In the genomic region with DNA sequence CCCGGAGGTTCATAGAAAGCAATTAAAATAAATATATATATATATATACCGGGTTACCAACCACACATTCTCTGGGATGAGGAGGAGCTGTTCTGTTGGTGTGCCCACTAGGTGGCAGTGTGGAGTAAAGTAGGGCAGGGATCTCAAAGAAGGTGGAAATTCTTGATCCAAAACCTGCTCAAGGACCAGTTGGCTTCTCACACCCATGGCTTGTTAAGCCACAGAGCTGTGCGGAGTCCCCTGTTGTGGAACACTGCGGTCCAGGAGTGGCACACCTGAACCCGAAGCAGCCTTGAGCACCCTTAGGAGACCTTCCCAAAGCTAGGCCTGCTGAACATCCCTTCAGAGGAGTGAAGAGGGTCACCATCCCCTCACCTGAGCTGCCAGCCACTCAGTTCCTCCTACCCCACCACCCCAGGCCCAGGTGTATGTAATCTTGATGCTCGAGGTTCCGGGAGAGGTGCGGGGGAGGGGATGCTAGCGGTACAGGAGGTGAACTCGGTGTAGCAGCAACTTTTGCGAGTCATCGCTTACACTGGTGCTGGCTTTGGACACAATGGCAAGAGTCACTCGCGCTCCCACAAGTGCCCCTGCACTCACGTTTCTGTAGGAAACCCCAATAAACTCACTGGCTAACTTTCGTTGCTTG, we compare ENCODE assay signal across 9 mouse cellular contexts. TPM values are rescaled to one million over a fixed set of nuclear protein-coding genes. Genes with fewer than 3 reads are reported as not detected.
DNase-seq lines count a peak whose midpoint lies in the region; ATAC-seq and TF ChIP-seq lines count a peak whose summit lies in the region.
"Had no signal": no experiment of that assay in that cellular context is flagged by ENCODE, and none has a peak within 500 bp of the region (broad histone marks: within the 10 kb centered on the region; RNA-seq: fewer than 3 reads in every experiment).

No protein-coding gene starts in this region.

- no peak overlapping the region for H3K4me3 ChIP-seq in MEL (ENCODE audit: control insufficient read depth in 1 of 2, insufficient read depth in 1 of 2, low read depth in 2 of 2, low read length in 2 of 2)
- H3K4me3 ChIP-seq in embryonic facial prominence, embryonic 11.5 days (ENCODE audit: low read depth, low read length), result no peak overlapping the region
- H3K4me3 ChIP-seq: lung, embryonic 15.5 days had no signal

- H3K27ac ChIP-seq in MEL (ENCODE audit: control insufficient read depth, low read depth, low read length), result no peak overlapping the region
- no peak overlapping the region for H3K27ac ChIP-seq in embryonic facial prominence, embryonic 11.5 days (replicated peaks; ENCODE audit: low read depth, low read length)
- H3K27ac ChIP-seq: lung, embryonic 15.5 days had no signal

- no peaks in the 10 kb centered on the region for H3K36me3 ChIP-seq in MEL (ENCODE audit: control insufficient read depth in 1 of 2, insufficient read depth in 2 of 2, low read length in 2 of 2)
- no peaks in the 10 kb centered on the region for H3K36me3 ChIP-seq in embryonic facial prominence, embryonic 11.5 days (replicated peaks; ENCODE audit: control insufficient read depth, insufficient read depth, low read depth, low read length)
- H3K36me3 ChIP-seq: lung, embryonic 15.5 days had no signal

- peaks cover 0 to 6% of the 10 kb centered on the region in 2 experiments; a peak in 1 of 4 replicates for H3K4me1 ChIP-seq in MEL (ENCODE audit: control insufficient read depth in 1 of 2, insufficient read depth in 2 of 2, low read length in 2 of 2)
- H3K4me1 ChIP-seq in embryonic facial prominence, embryonic 11.5 days (ENCODE audit: control insufficient read depth, insufficient read depth, low read length), result no peaks in the 10 kb centered on the region
- H3K4me1 ChIP-seq: lung, embryonic 15.5 days had no signal

- ATAC-seq in embryonic facial prominence, embryonic 11.5 days (replicated peaks; ENCODE audit: insufficient number of reproducible peaks, low FRiP score, low TSS enrichment, low read depth), result 0 out of 2 replicates have a peak, but pooled peaks have one; percentile 39
- ATAC-seq in megakaryocyte progenitor cell, adult 5-6 weeks (replicated peaks; ENCODE audit: poor library complexity), result peak; percentile 80
- ATAC-seq in activated CD4-positive, CD25-positive, alpha-beta regulatory T cell, adult 4 months, result no peak

- H3K9ac ChIP-seq in MEL (ENCODE audit: control insufficient read depth, low read depth, low read length, poor library complexity, severe bottlenecking), result no peak overlapping the region
- H3K9ac ChIP-seq in embryonic facial prominence, embryonic 11.5 days (replicated peaks; ENCODE audit: low read length), result no peak overlapping the region
- H3K9ac ChIP-seq: lung, embryonic 15.5 days had no signal

- peaks cover 0 to 7% of the 10 kb centered on the region in 2 experiments; a peak in 2 of 4 replicates for H3K27me3 ChIP-seq in MEL (ENCODE audit: control insufficient read depth in 1 of 2, insufficient read depth in 2 of 2, low read length in 2 of 2)
- H3K27me3 ChIP-seq in embryonic facial prominence, embryonic 11.5 days (ENCODE audit: control insufficient read depth, insufficient read depth, low read length), result no peaks in the 10 kb centered on the region
- H3K27me3 ChIP-seq: lung, embryonic 15.5 days had no signal

- peak; percentile 68 for DNase-seq in MEL (ENCODE audit: low read depth, low spot score)
- peak; percentile 87 for DNase-seq in adrenal gland, postnatal 14 days
- DNase-seq in embryonic facial prominence, embryonic 11.5 days (ENCODE audit: low spot score), result peak; percentile 81
- DNase-seq in heart, postnatal 4 days, result peak; percentile 86
- peak; percentile 76 to 90 for DNase-seq in left cerebral cortex, adult 18-20 months (ENCODE audit: low spot score in 2 of 2)
- DNase-seq in spleen, adult 12 weeks (ENCODE audit: low spot score), result peak; percentile 46

- no peak overlapping the region for H3K4me2 ChIP-seq in embryonic facial prominence, embryonic 11.5 days (ENCODE audit: low read depth, low read length)
- H3K4me2 ChIP-seq: lung, embryonic 15.5 days had no signal

- TF ChIP-seq EP300 in MEL (IDR thresholded peaks at IDR 0.05; ENCODE audit: low read depth in 1 of 2, low read length in 2 of 2), result no peak

- TF ChIP-seq POLR2A in MEL (IDR thresholded peaks at IDR 0.05; ENCODE audit: control insufficient read depth in 1 of 2, insufficient read depth in 1 of 2, low read depth in 1 of 2, low read length in 2 of 2, poor library complexity in 1 of 2), result no peak

- TF ChIP-seq RAD21 in MEL (IDR thresholded peaks at IDR 0.05; ENCODE audit: low read depth, low read length), result peak; percentile 49

- no peaks in the 10 kb centered on the region for H3K79me2 ChIP-seq in MEL (ENCODE audit: control insufficient read depth, insufficient read depth, low read length, poor library complexity)

- WGBS in embryonic facial prominence, embryonic 11.5 days, result 57% methylated on average over 16 of the region's 16 CpGs

- peak; percentile 72 to 81 (median 72) for TF ChIP-seq CTCF in MEL (IDR thresholded peaks at IDR 0.05 in 2 of 3, conservative IDR thresholded peaks at IDR 0.05 in 1 of 3; ENCODE audit: control insufficient read depth in 1 of 3, insufficient read depth in 1 of 3, low read depth in 2 of 3, low read length in 3 of 3, poor library complexity in 1 of 3, severe bottlenecking in 1 of 3)

- no peaks in the 10 kb centered on the region for H3K9me3 ChIP-seq in MEL (replicated peaks; ENCODE audit: insufficient read depth, low read length)
- no peaks in the 10 kb centered on the region for H3K9me3 ChIP-seq in embryonic facial prominence, embryonic 11.5 days (replicated peaks; ENCODE audit: control insufficient read depth, low read length)
- H3K9me3 ChIP-seq: lung, embryonic 15.5 days had no signal

TF ChIP-seq in MEL, 35 proteins besides CTCF, POLR2A, EP300 and RAD21:
- no peak for TF ChIP-seq ZNF384 (IDR thresholded peaks at IDR 0.05; ENCODE audit: low read depth, low read length)
- peak; percentile 78 for TF ChIP-seq SMC3 (IDR thresholded peaks at IDR 0.05; ENCODE audit: low read depth, low read length)
- TF ChIP-seq SIN3A (IDR thresholded peaks at IDR 0.05; ENCODE audit: low read length), result no peak
- TF ChIP-seq MAFK (IDR thresholded peaks at IDR 0.05; ENCODE audit: borderline replicate concordance, low read depth, low read length), result no peak
- TF ChIP-seq E2F4 (IDR thresholded peaks at IDR 0.05; ENCODE audit: borderline replicate concordance, low read depth, low read length), result no peak
- TF ChIP-seq ZC3H11A (IDR thresholded peaks at IDR 0.05; ENCODE audit: low read depth, low read length), result 0 out of 2 replicates have a peak, but pooled peaks have one; percentile 39
TF ChIP-seq in MEL: peak in this region for 2.

RNA-seq across cellular contexts. Expression of a gene that starts 51.1 kb away (rescaled TPM):
- not detected in 2 replicates for total RNA-seq in MEL (2012; rRNA removed)
- polyA plus RNA-seq in MEL (2012; ENCODE audit: insufficient read depth in 1 of 2, insufficient read length in 2 of 2, low read depth in 1 of 2, low replicate concordance in 2 of 2, missing spikeins in 1 of 2), result under 1 TPM in 1 of 2 experiments, not detected in 1; 0.15 TPM
- total RNA-seq in adrenal gland, postnatal 14 days (2021), result 0.56 and 7.7 TPM in 2 replicates
- not detected in 2 replicates for polyA plus RNA-seq in embryonic facial prominence, embryonic 11.5 days (2014; fragmentation: Nextera tagmentation; extraction: Ambion mirVana)
- total RNA-seq in heart, postnatal 4 days (2021), result not detected
- total RNA-seq in left cerebral cortex, adult 18-20 months (2021), result not detected
- total RNA-seq in megakaryocyte progenitor cell, adult 5-6 weeks (2015), result not detected in 2 replicates
- total RNA-seq in megakaryocyte progenitor cell, adult 5-6 weeks (2017), result not detected in 2 replicates
- not detected for polyA plus RNA-seq in activated CD4-positive, CD25-positive, alpha-beta regulatory T cell, adult 4 months (2017; shearing (Covaris generic))
- polyA plus RNA-seq: lung, embryonic 15.5 days had no signal

RNA-seq across cellular contexts. Expression of a gene that starts 58.0 kb away (rescaled TPM):
- total RNA-seq in MEL (2012; rRNA removed), result not detected in 2 replicates
- not detected for polyA plus RNA-seq in MEL (2012; ENCODE audit: insufficient read depth in 1 of 2, insufficient read length in 2 of 2, low read depth in 1 of 2, low replicate concordance in 2 of 2, missing spikeins in 1 of 2)
- 0.56 and 1.7 TPM in 2 replicates for total RNA-seq in adrenal gland, postnatal 14 days (2021)
- not detected in 2 replicates for polyA plus RNA-seq in embryonic facial prominence, embryonic 11.5 days (2014; fragmentation: Nextera tagmentation; extraction: Ambion mirVana)
- total RNA-seq in heart, postnatal 4 days (2021), result not detected
- total RNA-seq in left cerebral cortex, adult 18-20 months (2021), result not detected
- total RNA-seq in megakaryocyte progenitor cell, adult 5-6 weeks (2015), result not detected in 2 replicates
- total RNA-seq in megakaryocyte progenitor cell, adult 5-6 weeks (2017), result not detected in 2 replicates
- polyA plus RNA-seq in activated CD4-positive, CD25-positive, alpha-beta regulatory T cell, adult 4 months (2017; shearing (Covaris generic)), result not detected
- polyA plus RNA-seq: lung, embryonic 15.5 days had no signal

RNA-seq across cellular contexts. Expression of a gene that starts 58.7 kb away (rescaled TPM):
- total RNA-seq in MEL (2012; rRNA removed), result 59.6 and 74.0 TPM in 2 replicates
- polyA plus RNA-seq in MEL (2012; ENCODE audit: insufficient read depth in 1 of 2, insufficient read length in 2 of 2, low read depth in 1 of 2, low replicate concordance in 2 of 2, missing spikeins in 1 of 2), result 10 to 100 TPM in 1 of 2 experiments, not detected in 1; 71.5 TPM
- total RNA-seq in adrenal gland, postnatal 14 days (2021), result 11.0 and 13.6 TPM in 2 replicates
- polyA plus RNA-seq in embryonic facial prominence, embryonic 11.5 days (2014; fragmentation: Nextera tagmentation; extraction: Ambion mirVana), result 121 and 132 TPM in 2 replicates
- 10 to 100 TPM; 30.0 to 31.1 TPM for total RNA-seq in heart, postnatal 4 days (2021)
- 1 to 10 TPM; 8.9 to 9.1 TPM for total RNA-seq in left cerebral cortex, adult 18-20 months (2021)
- total RNA-seq in megakaryocyte progenitor cell, adult 5-6 weeks (2015), result 109 and 117 TPM in 2 replicates
- total RNA-seq in megakaryocyte progenitor cell, adult 5-6 weeks (2017), result 116 and 131 TPM in 2 replicates
- 10 to 100 TPM; 26.5 to 37.8 TPM for polyA plus RNA-seq in activated CD4-positive, CD25-positive, alpha-beta regulatory T cell, adult 4 months (2017; shearing (Covaris generic))
